Mouse (Mus musculus): Measurements from ENCODE around the gene Aplnr.

GRCm38 (mm10) chr2:85157382-85157781 is 21.4 kb downstream of the Aplnr start:
- TF ChIP-seq EP300 (optimal IDR thresholded peaks at IDR 0.05) = no peak
- TF ChIP-seq CTCF (IDR thresholded peaks at IDR 0.05; ENCODE audit: low read depth) = no peak

All from stomach, postnatal 0 days (tissue).